Mouse (Mus musculus) intestine, embryonic 16.5 days (tissue): Measurements from ENCODE around the gene Il22. TPM values are rescaled to one million over a fixed set of nuclear protein-coding genes. Genes with fewer than 3 reads are reported as not detected.
"Not testable (repeated sequence)": the region's sequence is repeated elsewhere in the genome, so short reads cannot be mapped to it uniquely, and the experiment has no call there.

ENCODE experiments used
- ATAC-seq: fragments of 200-750 bp; cut with Nextera tagmentation; 2 replicates; pipeline ENCODE4 v1.8.0; 2017; ENCODE audit warnings: moderate TSS enrichment, moderate library complexity
- H3K27ac ChIP-seq: fragments of 300-500 bp; sonication (generic); 2 replicates; pipeline ENCODE4 v1.5.1; 2014; ENCODE audit warnings: mild to moderate bottlenecking, low read length
- H3K27me3 ChIP-seq: fragments of 300-500 bp; sonication (generic); replicated peaks from 2 replicates; pipeline ENCODE4 v1.6.1; 2014; ENCODE audit warnings: low read length, control low read depth, mixed read lengths; ENCODE audit not compliant: control insufficient read depth, insufficient read depth
- H3K36me3 ChIP-seq: fragments of 300-500 bp; sonication (generic); 2 replicates; pipeline ENCODE4 v1.6.1; 2014; ENCODE audit warnings: low read length, control low read depth; ENCODE audit not compliant: control insufficient read depth, insufficient read depth
- H3K4me1 ChIP-seq: fragments of 300-500 bp; sonication (generic); 2 replicates; pipeline ENCODE4 v1.6.1; 2014; ENCODE audit warnings: low read length, control low read depth, mixed read lengths; ENCODE audit not compliant: control insufficient read depth, insufficient read depth
- H3K4me2 ChIP-seq: fragments of 300-500 bp; sonication (generic); 2 replicates; pipeline ENCODE4 v1.6.1; 2014; ENCODE audit warnings: low read depth, low read length, control low read depth
- H3K4me3 ChIP-seq: fragments of 300-500 bp; sonication (generic); 2 replicates; pipeline ENCODE4 v1.5.1; 2014; ENCODE audit warnings: mild to moderate bottlenecking, low read length
- H3K9ac ChIP-seq: fragments of 300-500 bp; sonication (generic); 2 replicates; pipeline ENCODE4 v1.6.1; 2014; ENCODE audit warnings: low read depth, low read length
- H3K9me3 ChIP-seq: fragments of 300-500 bp; sonication (generic); 2 replicates; pipeline ENCODE4 v1.6.1; 2016; ENCODE audit warnings: low read length, control low read depth; ENCODE audit not compliant: control insufficient read depth
- WGBS: fragments of 180-500 bp; shearing (Covaris S2); extraction: QIAGEN DNeasy Blood & Tissue Kit; methylation state at CpG from one replicate; pipeline ENCODE4 v1.1.7; 2014; 5-methylcytosine and 5-hydroxymethylcytosine counted together
- polyA plus RNA-seq: library from polyadenylated mRNA; unstranded; fragments of >200 nt; fragmentation: Nextera tagmentation; extraction: Ambion mirVana; gene quantifications from 2 replicates; pipeline ENCODE4 v1.2.1, GENCODE M21; 2015

Gene Il22
- polyA plus RNA-seq, 1 experiment from 2014 or later: not detected

GRCm38 (mm10) chr10:118215719-118216393 is 11.1 kb downstream of the Il22 start:
- H3K4me2 ChIP-seq, H3K27ac ChIP-seq, H3K4me1 ChIP-seq, H3K27me3 ChIP-seq, H3K9me3 ChIP-seq, H3K4me3 ChIP-seq, H3K9ac ChIP-seq, H3K36me3 ChIP-seq: not testable (repeated sequence)
- WGBS: 92% methylated on average over 2 of the region's 4 CpGs
- 0 out of 2 replicates have a peak, but pooled peaks have one; percentile 36 for ATAC-seq

GRCm38 (mm10) chr10:118227629-118228028 is 22.9 kb downstream of the Il22 start:
- 100% methylated on average over 1 of the region's 2 CpGs for WGBS
- H3K9ac ChIP-seq: not testable (repeated sequence)

GRCm38 (mm10) chr10:118232607-118233006 is 27.9 kb downstream of the Il22 start:
- not testable (repeated sequence) for H3K9me3 ChIP-seq, H3K4me1 ChIP-seq, H3K27me3 ChIP-seq, ATAC-seq, H3K4me3 ChIP-seq, H3K27ac ChIP-seq, H3K36me3 ChIP-seq, H3K9ac ChIP-seq, H3K4me2 ChIP-seq
- 40% methylated on average over 1 of the region's 5 CpGs for WGBS

More at GRCm38 (mm10) chr10:118227629-118228028, 22.9 kb downstream of the Il22 start:
- H3K4me3 ChIP-seq, H3K36me3 ChIP-seq, H3K4me2 ChIP-seq, H3K9me3 ChIP-seq, H3K27me3 ChIP-seq, ATAC-seq, H3K4me1 ChIP-seq, H3K27ac ChIP-seq: not testable (repeated sequence)

- H3K36me3 ChIP-seq, H3K4me3 ChIP-seq, H3K27me3 ChIP-seq, H3K4me1 ChIP-seq, ATAC-seq, H3K4me2 ChIP-seq, H3K9ac ChIP-seq, H3K27ac ChIP-seq, H3K9me3 ChIP-seq: not testable (repeated sequence)
- WGBS: no CpG with 5 or more reads among the region's 13 CpGs
These were observed 35.9 kb downstream of the Il22 start, which contains the start of gene Gm32717 for GRCm38 (mm10) chr10:118240680-118241079. Gene Gm32717, minus strand, starts transcription at chr10:118240780.

GRCm38 (mm10) chr10:118249006-118249595 is 44.4 kb downstream of the Il22 start:
- not testable (repeated sequence) for H3K27me3 ChIP-seq, H3K9me3 ChIP-seq, H3K36me3 ChIP-seq, H3K9ac ChIP-seq, H3K4me3 ChIP-seq, H3K27ac ChIP-seq, ATAC-seq, H3K4me2 ChIP-seq, H3K4me1 ChIP-seq
- WGBS: 61% methylated on average over 11 of the region's 11 CpGs

- WGBS: 36% methylated on average over 10 of the region's 10 CpGs
- H3K36me3 ChIP-seq: no peaks in the 10 kb centered on the region
- no peaks in the 10 kb centered on the region for H3K4me1 ChIP-seq
- no peak overlapping the region for H3K4me3 ChIP-seq
- H3K9me3 ChIP-seq: no peaks in the 10 kb centered on the region
- no peak for ATAC-seq
- H3K27ac ChIP-seq: no peak overlapping the region
- no peaks in the 10 kb centered on the region for H3K27me3 ChIP-seq
- H3K4me2 ChIP-seq: no peak overlapping the region
- no peak overlapping the region for H3K9ac ChIP-seq
These were observed 46.1 kb downstream of the Il22 start for GRCm38 (mm10) chr10:118250852-118251295.

GRCm38 (mm10) chr10:118258388-118258787 is 53.6 kb downstream of the Il22 start, which contains the start of gene Gm32802:
Gene Gm32802, plus strand, starts transcription at chr10:118258688.
- H3K36me3 ChIP-seq, ATAC-seq, H3K9ac ChIP-seq, H3K27me3 ChIP-seq, H3K27ac ChIP-seq, H3K4me3 ChIP-seq, H3K4me1 ChIP-seq, H3K4me2 ChIP-seq, H3K9me3 ChIP-seq: not testable (repeated sequence)
- WGBS: no CpG with 5 or more reads among the region's 13 CpGs

Other genes with a start within 250 kb of the Il22 start
- gene Mdm1, start 63.1 kb upstream of the Il22 start, polyA plus RNA-seq: 13.0 and 13.9 TPM in 2 replicates
- gene Gm32717, start 35.8 kb downstream of the Il22 start, polyA plus RNA-seq: not detected in 2 replicates
- gene Gm32802, start 53.7 kb downstream of the Il22 start, polyA plus RNA-seq: not detected in 2 replicates
- not detected in 2 replicates for gene Iltifb, start 90.1 kb downstream of the Il22 start, polyA plus RNA-seq
- gene Gm9040, start 122.0 kb downstream of the Il22 start, polyA plus RNA-seq: not detected in 2 replicates
- not detected in 2 replicates for gene Gm9044, start 127.5 kb downstream of the Il22 start, polyA plus RNA-seq
- 0.06 TPM in 1 of 2 replicates, not detected in the other for gene Gm9045, start 132.9 kb downstream of the Il22 start, polyA plus RNA-seq
- gene Gm9046, start 138.3 kb downstream of the Il22 start, polyA plus RNA-seq: not detected in 2 replicates
- gene Gm9048, start 143.7 kb downstream of the Il22 start, polyA plus RNA-seq: not detected in 2 replicates
- gene Gm9049, start 149.2 kb downstream of the Il22 start, polyA plus RNA-seq: 0.06 TPM in 1 of 2 replicates, not detected in the other
- gene Ifng, start 236.1 kb downstream of the Il22 start, polyA plus RNA-seq: not detected in 2 replicates